Comparison of ENCODE assay signal across 23 mouse cellular contexts in genomic region chr12:39936331-39936730, GRCm38 (mm10).
DNase-seq lines count a peak whose midpoint lies in the region; ATAC-seq and TF ChIP-seq lines count a peak whose summit lies in the region.
"Had no signal": no experiment of that assay in that cellular context is flagged by ENCODE, and none has a peak within 500 bp of the region (broad histone marks: within the 10 kb centered on the region; RNA-seq: fewer than 3 reads in every experiment).

No protein-coding gene starts in this region.

- H3K27me3 ChIP-seq in heart, adult 2 months (ENCODE audit: control insufficient read depth, insufficient read depth, low read length), result no peaks in the 10 kb centered on the region
- no peaks in the 10 kb centered on the region for H3K27me3 ChIP-seq in hindbrain, postnatal 0 days (ENCODE audit: insufficient read depth, low read length)
- no peaks in the 10 kb centered on the region for H3K27me3 ChIP-seq in hindbrain, embryonic 14.5 days (ENCODE audit: control insufficient read depth, insufficient read depth, low read length)
- no peaks in the 10 kb centered on the region for H3K27me3 ChIP-seq in small intestine, adult 2 months (ENCODE audit: control insufficient read depth, insufficient read depth, low read length)
- H3K27me3 ChIP-seq: forebrain, embryonic 12.5 days; hindbrain, embryonic 13.5 days; liver, embryonic 12.5 days; stomach, embryonic 15.5 days had no signal

- TF ChIP-seq CTCF in heart, adult 2 months (IDR thresholded peaks at IDR 0.05), result no peak
- TF ChIP-seq CTCF in hindbrain, postnatal 0 days (IDR thresholded peaks at IDR 0.05; ENCODE audit: low read depth), result no peak
- no peak for TF ChIP-seq CTCF in small intestine, adult 2 months (IDR thresholded peaks at IDR 0.05; ENCODE audit: extremely low read depth, insufficient read length, insufficient replicate concordance, low read depth, low read length)

- TF ChIP-seq EP300 in heart, adult 2 months (IDR thresholded peaks at IDR 0.05; ENCODE audit: insufficient read depth, low read depth, low read length), result no peak

- H3K4me3 ChIP-seq in heart, adult 2 months, result 0 out of 2 replicates have a peak overlapping the region, but pooled peaks have one; percentile 6
- no peak overlapping the region for H3K4me3 ChIP-seq in hindbrain, postnatal 0 days (ENCODE audit: low read length)
- H3K4me3 ChIP-seq in hindbrain, embryonic 14.5 days (replicated peaks; ENCODE audit: low read length), result no peak overlapping the region
- no peak overlapping the region for H3K4me3 ChIP-seq in small intestine, adult 2 months (ENCODE audit: low read depth, low read length)
- H3K4me3 ChIP-seq: forebrain, embryonic 12.5 days; hindbrain, embryonic 13.5 days; liver, embryonic 12.5 days; megakaryocyte, embryonic 14.5 days; myocyte; stomach, embryonic 15.5 days had no signal

- intact Hi-C loops in heart, adult 2 months (cut with DNase I), result no loop called here

- no peak overlapping the region for H3K4me2 ChIP-seq in hindbrain, postnatal 0 days (ENCODE audit: low read depth, low read length)
- no peak overlapping the region for H3K4me2 ChIP-seq in hindbrain, embryonic 14.5 days (replicated peaks)
- H3K4me2 ChIP-seq: forebrain, embryonic 12.5 days; hindbrain, embryonic 13.5 days; liver, embryonic 12.5 days; stomach, embryonic 15.5 days had no signal

- H3K36me3 ChIP-seq in heart, adult 2 months (ENCODE audit: control insufficient read depth, insufficient read depth, low read length), result no peaks in the 10 kb centered on the region
- no peaks in the 10 kb centered on the region for H3K36me3 ChIP-seq in hindbrain, postnatal 0 days (ENCODE audit: insufficient read depth, low read length)
- H3K36me3 ChIP-seq in hindbrain, embryonic 14.5 days (replicated peaks; ENCODE audit: control insufficient read depth, insufficient read depth), result no peaks in the 10 kb centered on the region
- H3K36me3 ChIP-seq in small intestine, adult 2 months (ENCODE audit: control insufficient read depth, insufficient read depth, low read length), result no peaks in the 10 kb centered on the region
- H3K36me3 ChIP-seq: forebrain, embryonic 12.5 days; hindbrain, embryonic 13.5 days; liver, embryonic 12.5 days; stomach, embryonic 15.5 days had no signal

- TF ChIP-seq POLR2A in heart, adult 2 months (IDR thresholded peaks at IDR 0.05; ENCODE audit: insufficient read depth, low read depth, low read length), result no peak
- no peak for TF ChIP-seq POLR2A in small intestine, adult 2 months (IDR thresholded peaks at IDR 0.05; ENCODE audit: low read depth, low read length)

- no peak for ATAC-seq in hindbrain, postnatal 0 days
- no peak for ATAC-seq in hindbrain, embryonic 14.5 days (ENCODE audit: low FRiP score)
- ATAC-seq: liver, embryonic 12.5 days had no signal

- H3K9ac ChIP-seq in heart, adult 2 months (ENCODE audit: low read depth, low read length), result no peak overlapping the region
- H3K9ac ChIP-seq in hindbrain, postnatal 0 days (replicated peaks; ENCODE audit: low read length), result no peak overlapping the region
- H3K9ac ChIP-seq in hindbrain, embryonic 14.5 days, result no peak overlapping the region
- H3K9ac ChIP-seq: forebrain, embryonic 12.5 days; hindbrain, embryonic 13.5 days; liver, embryonic 12.5 days; stomach, embryonic 15.5 days had no signal

- H3K27ac ChIP-seq in heart, adult 2 months, result no peak overlapping the region
- no peak overlapping the region for H3K27ac ChIP-seq in hindbrain, postnatal 0 days
- no peak overlapping the region for H3K27ac ChIP-seq in hindbrain, embryonic 14.5 days
- peak overlapping the region; percentile 69 for H3K27ac ChIP-seq in small intestine, adult 2 months (ENCODE audit: insufficient read depth, low read depth, low read length)
- H3K27ac ChIP-seq: forebrain, embryonic 12.5 days; hindbrain, embryonic 13.5 days; kidney, postnatal 0 days; liver, embryonic 12.5 days; stomach, embryonic 15.5 days had no signal

- 38% methylated on average over 11 of the region's 11 CpGs for WGBS in heart, adult 2 months
- WGBS in hindbrain, postnatal 0 days, result 55% methylated on average over 11 of the region's 11 CpGs
- WGBS in hindbrain, embryonic 14.5 days, result 59% methylated on average over 11 of the region's 11 CpGs
- WGBS in small intestine, adult 2 months, result 69% methylated on average over 11 of the region's 11 CpGs

- H3K79me2 ChIP-seq in heart, adult 2 months (replicated peaks; ENCODE audit: control insufficient read depth, insufficient read depth, low read length), result no peaks in the 10 kb centered on the region

- no peaks in the 10 kb centered on the region for H3K9me3 ChIP-seq in hindbrain, postnatal 0 days (ENCODE audit: low read length)
- no peaks in the 10 kb centered on the region for H3K9me3 ChIP-seq in hindbrain, embryonic 14.5 days (ENCODE audit: control insufficient read depth, low read length)
- H3K9me3 ChIP-seq: forebrain, embryonic 12.5 days; hindbrain, embryonic 13.5 days; liver, embryonic 12.5 days; megakaryocyte, embryonic 14.5 days; stomach, embryonic 15.5 days had no signal

- DNase-seq in heart, adult 2 months, result no peak
- no peak for DNase-seq in heart, adult 8-10 months (ENCODE audit: low spot score)
- DNase-seq in hindbrain, postnatal 0 days (ENCODE audit: low spot score), result peak; percentile 18
- no peak for DNase-seq in hindbrain, embryonic 14.5 days (ENCODE audit: low spot score)
- DNase-seq in right cerebral cortex, postnatal 10 days (ENCODE audit: low spot score in 2 of 2), result peak; percentile 30 to 42
- no peak for DNase-seq in right cerebral cortex, adult 2 months (ENCODE audit: low spot score in 2 of 2)
- no peak for DNase-seq in kidney, adult 18-20 months
- DNase-seq: adrenal gland, postnatal 25 days; B cell, adult 2 months; cerebellum, adult 2 months; kidney, adult 11 months; lung, adult 2 months; right cerebral cortex, postnatal 25 days; thymus, adult 18-20 months; thymus, postnatal 4 days had no signal

- H3K4me1 ChIP-seq in heart, adult 2 months (ENCODE audit: control insufficient read depth, insufficient read depth, low read length), result no peaks in the 10 kb centered on the region
- H3K4me1 ChIP-seq in hindbrain, postnatal 0 days (ENCODE audit: insufficient read depth, low read length), result no peaks in the 10 kb centered on the region
- no peaks in the 10 kb centered on the region for H3K4me1 ChIP-seq in hindbrain, embryonic 14.5 days (replicated peaks; ENCODE audit: control insufficient read depth, insufficient read depth, low read length)
- peaks cover 5% of the 10 kb centered on the region; the same call in 1 of the 2 replicates for H3K4me1 ChIP-seq in small intestine, adult 2 months (ENCODE audit: control insufficient read depth, insufficient read depth, insufficient read length, low read length)
- H3K4me1 ChIP-seq: forebrain, embryonic 12.5 days; hindbrain, embryonic 13.5 days; liver, embryonic 12.5 days; stomach, embryonic 15.5 days had no signal

Comparison
In these comparisons a context has a peak if more than half of its experiments do, and no peak if none do; other contexts are left out.
1. DNase-seq: peak in hindbrain, postnatal 0 days (single experiment) and right cerebral cortex, postnatal 10 days (2 of 2); none in heart, adult 2 months (0 of 2), heart, adult 8-10 months (single experiment), hindbrain, embryonic 14.5 days (single experiment), right cerebral cortex, adult 2 months (0 of 2) and kidney, adult 18-20 months (single experiment).